Mouse (Mus musculus): Measurements from ENCODE around the gene Ttc30a2. TPM values are rescaled to one million over a fixed set of nuclear protein-coding genes. Genes with fewer than 3 reads are reported as not detected.
"Not testable (repeated sequence)": the region's sequence is repeated elsewhere in the genome, so short reads cannot be mapped to it uniquely, and the experiment has no call there.

The Ttc30a2 gene
- polyA plus RNA-seq (2015; fragmentation: Nextera tagmentation; extraction: Ambion mirVana) = 0.77 and 1.1 TPM in 2 replicates

- peak within 1 kb of the TSS; percentile 27; the same call in 1 of the 2 replicates for H3K4me2 ChIP-seq (ENCODE audit: low read length)
- 0 out of 2 replicates have a peak, but pooled peaks have one; percentile 40 for ATAC-seq
- H3K9ac ChIP-seq (ENCODE audit: low read depth, low read length); H3K27ac ChIP-seq (ENCODE audit: low read depth, low read length); H3K27me3 ChIP-seq (replicated peaks; ENCODE audit: control insufficient read depth, insufficient read depth, low read length); H3K36me3 ChIP-seq (ENCODE audit: control insufficient read depth, insufficient read depth, low read length); H3K4me1 ChIP-seq (ENCODE audit: control insufficient read depth, insufficient read depth, low read depth, low read length); H3K9me3 ChIP-seq (ENCODE audit: control insufficient read depth, low read length); H3K4me3 ChIP-seq (ENCODE audit: low read length): not testable (repeated sequence)
- 29% methylated on average over 14 of the region's 24 CpGs for WGBS
Measured at GRCm38 (mm10) chr2:75977752-75978368, at the start of gene Ttc30a2. Gene Ttc30a2 (minus strand): TSS chr2:75978170.

- no peak overlapping the region for H3K4me2 ChIP-seq (ENCODE audit: low read length)
- 6% methylated on average over 7 of the region's 7 CpGs for WGBS
- no peak overlapping the region; the same call in 1 of the 2 replicates for H3K27ac ChIP-seq (ENCODE audit: low read depth, low read length)
- H3K36me3 ChIP-seq (ENCODE audit: control insufficient read depth, insufficient read depth, low read length) = no peaks in the 10 kb centered on the region
- no peaks in the 10 kb centered on the region; the same call in 1 of the 2 replicates for H3K4me1 ChIP-seq (ENCODE audit: control insufficient read depth, insufficient read depth, low read depth, low read length)
- H3K9me3 ChIP-seq (ENCODE audit: control insufficient read depth, low read length) = no peaks in the 10 kb centered on the region
- peak; percentile 86 for ATAC-seq
- no peaks in the 10 kb centered on the region for H3K27me3 ChIP-seq (replicated peaks; ENCODE audit: control insufficient read depth, insufficient read depth, low read length)
- H3K9ac ChIP-seq (ENCODE audit: low read depth, low read length) = no peak overlapping the region
- no peak overlapping the region for H3K4me3 ChIP-seq (ENCODE audit: low read length)
Measured at GRCm38 (mm10) chr2:76016890-76017289, 38.9 kb upstream of the Ttc30a2 start.

DNA sequence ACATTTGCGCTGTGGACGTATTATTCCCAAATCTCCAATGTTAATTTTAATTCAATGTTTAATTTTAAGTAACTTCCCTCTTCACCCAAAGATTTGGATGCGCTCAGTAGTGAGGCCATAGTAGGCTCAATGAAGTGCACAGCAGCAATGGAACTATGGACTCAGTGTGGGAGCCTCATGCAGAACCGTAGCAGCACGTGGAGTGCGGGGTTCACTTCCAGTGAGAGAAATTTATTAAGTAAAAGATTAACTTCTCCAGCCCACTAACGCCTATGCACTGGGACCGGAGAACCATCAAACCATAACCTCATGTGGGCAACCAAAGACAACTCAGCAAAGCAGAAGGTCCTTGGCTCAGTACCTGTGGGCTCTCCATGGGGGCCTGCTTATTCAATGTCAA, 38.2 kb upstream of the Ttc30a2 start:
- 77% methylated on average over 8 of the region's 8 CpGs for WGBS
- Histone ChIP-seq H3K9ac (ENCODE audit: low read depth, low read length) (no peak overlapping the region), H3K4me2 (ENCODE audit: low read length) (no peak overlapping the region), H3K27ac (ENCODE audit: low read depth, low read length) (no peak overlapping the region), H3K27me3 (replicated peaks; ENCODE audit: control insufficient read depth, insufficient read depth, low read length) (no peaks in the 10 kb centered on the region), H3K4me1 (ENCODE audit: control insufficient read depth, insufficient read depth, low read depth, low read length) (no peaks in the 10 kb centered on the region; the same call in 1 of the 2 replicates), H3K9me3 (ENCODE audit: control insufficient read depth, low read length) (no peaks in the 10 kb centered on the region), H3K4me3 (ENCODE audit: low read length) (no peak overlapping the region), H3K36me3 (ENCODE audit: control insufficient read depth, insufficient read depth, low read length) (no peaks in the 10 kb centered on the region)
- ATAC-seq = no peak

- no peak overlapping the region for H3K4me3 ChIP-seq (ENCODE audit: low read length)
- no peaks in the 10 kb centered on the region for H3K36me3 ChIP-seq (ENCODE audit: control insufficient read depth, insufficient read depth, low read length)
- no peaks in the 10 kb centered on the region; the same call in 1 of the 2 replicates for H3K4me1 ChIP-seq (ENCODE audit: control insufficient read depth, insufficient read depth, low read depth, low read length)
- no peak overlapping the region for H3K9ac ChIP-seq (ENCODE audit: low read depth, low read length)
- H3K27me3 ChIP-seq (replicated peaks; ENCODE audit: control insufficient read depth, insufficient read depth, low read length) = no peaks in the 10 kb centered on the region
- 92% methylated on average over 7 of the region's 7 CpGs for WGBS
- H3K9me3 ChIP-seq (ENCODE audit: control insufficient read depth, low read length) = no peaks in the 10 kb centered on the region
- no peak overlapping the region for H3K27ac ChIP-seq (ENCODE audit: low read depth, low read length)
- H3K4me2 ChIP-seq (ENCODE audit: low read length) = no peak overlapping the region
- no peak for ATAC-seq
Measured at GRCm38 (mm10) chr2:76015460-76015859, 37.5 kb upstream of the Ttc30a2 start.

DNA sequence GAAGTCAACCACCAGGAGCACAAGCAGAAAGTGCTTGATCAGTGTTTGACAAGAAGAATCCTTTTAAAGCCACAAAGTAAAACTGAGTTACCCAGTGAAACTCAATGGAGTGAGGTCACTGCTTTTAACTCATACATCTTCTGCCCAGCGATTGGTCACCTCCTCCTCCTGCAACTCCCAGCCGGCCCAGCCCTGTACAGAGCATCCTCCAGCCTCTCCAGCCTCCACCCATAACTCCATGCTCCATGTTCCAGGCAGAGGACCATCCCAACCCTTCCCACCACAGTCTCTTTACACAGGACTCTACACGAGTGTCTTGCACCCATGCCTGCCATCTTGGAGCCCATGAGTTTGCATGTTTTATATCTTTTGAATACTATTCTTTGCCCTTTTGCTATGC, 36.7 kb upstream of the Ttc30a2 start:
- ATAC-seq = no peak
- no peaks in the 10 kb centered on the region for H3K9me3 ChIP-seq (ENCODE audit: control insufficient read depth, low read length)
- no peaks in the 10 kb centered on the region; the same call in 1 of the 2 replicates for H3K4me1 ChIP-seq (ENCODE audit: control insufficient read depth, insufficient read depth, low read depth, low read length)
- no peak overlapping the region for H3K4me3 ChIP-seq (ENCODE audit: low read length)
- 87% methylated on average over 3 of the region's 3 CpGs for WGBS
- no peaks in the 10 kb centered on the region for H3K36me3 ChIP-seq (ENCODE audit: control insufficient read depth, insufficient read depth, low read length)
- no peaks in the 10 kb centered on the region for H3K27me3 ChIP-seq (replicated peaks; ENCODE audit: control insufficient read depth, insufficient read depth, low read length)
- H3K9ac ChIP-seq (ENCODE audit: low read depth, low read length) = no peak overlapping the region
- H3K27ac ChIP-seq (ENCODE audit: low read depth, low read length) = no peak overlapping the region
- no peak overlapping the region for H3K4me2 ChIP-seq (ENCODE audit: low read length)

GRCm38 (mm10) chr2:76006194-76006593, 28.2 kb upstream of the Ttc30a2 start:
- Histone ChIP-seq H3K4me3 (ENCODE audit: low read length) (no peak overlapping the region), H3K36me3 (ENCODE audit: control insufficient read depth, insufficient read depth, low read length) (no peaks in the 10 kb centered on the region), H3K27ac (ENCODE audit: low read depth, low read length) (no peak overlapping the region), H3K4me1 (ENCODE audit: control insufficient read depth, insufficient read depth, low read depth, low read length) (no peaks in the 10 kb centered on the region; the same call in 1 of the 2 replicates), H3K9ac (ENCODE audit: low read depth, low read length) (no peak overlapping the region), H3K9me3 (ENCODE audit: control insufficient read depth, low read length) (no peaks in the 10 kb centered on the region), H3K4me2 (ENCODE audit: low read length) (no peak overlapping the region), H3K27me3 (replicated peaks; ENCODE audit: control insufficient read depth, insufficient read depth, low read length) (no peaks in the 10 kb centered on the region)
- 25% methylated on average over 4 of the region's 4 CpGs for WGBS
- ATAC-seq = no peak

GRCm38 (mm10) chr2:76002899-76003298, 24.9 kb upstream of the Ttc30a2 start:
- WGBS = 40% methylated on average over 9 of the region's 9 CpGs
- Histone ChIP-seq H3K4me2 (ENCODE audit: low read length) (no peak overlapping the region), H3K9ac (ENCODE audit: low read depth, low read length) (no peak overlapping the region), H3K4me1 (ENCODE audit: control insufficient read depth, insufficient read depth, low read depth, low read length) (peaks cover 3% of the 10 kb centered on the region), H3K27me3 (replicated peaks; ENCODE audit: control insufficient read depth, insufficient read depth, low read length) (no peaks in the 10 kb centered on the region), H3K36me3 (ENCODE audit: control insufficient read depth, insufficient read depth, low read length) (no peaks in the 10 kb centered on the region), H3K4me3 (ENCODE audit: low read length) (no peak overlapping the region), H3K27ac (ENCODE audit: low read depth, low read length) (no peak overlapping the region), H3K9me3 (ENCODE audit: control insufficient read depth, low read length) (no peaks in the 10 kb centered on the region)
- ATAC-seq = no peak

DNA sequence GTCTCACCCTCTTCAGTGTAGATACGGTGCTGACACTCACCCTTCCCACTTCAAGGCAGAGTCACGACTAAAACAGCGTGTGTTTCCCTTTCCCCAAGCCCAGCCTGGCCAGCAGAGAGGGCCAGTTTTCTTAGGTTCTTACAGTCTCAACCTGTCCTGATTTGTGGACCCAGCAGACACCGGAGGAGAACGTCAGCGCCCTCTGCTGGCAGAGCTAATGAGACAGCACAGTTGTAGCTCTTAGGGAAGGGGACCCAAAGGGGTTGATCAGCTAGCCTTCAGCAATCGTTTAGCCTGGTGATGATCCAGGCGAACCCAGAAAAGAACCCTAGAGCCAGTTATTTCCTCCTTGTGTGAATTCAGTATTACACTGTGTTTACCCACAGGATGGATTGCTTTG, 23.4 kb upstream of the Ttc30a2 start:
- Histone ChIP-seq H3K9ac (ENCODE audit: low read depth, low read length) (no peak overlapping the region), H3K4me2 (ENCODE audit: low read length) (no peak overlapping the region), H3K27ac (ENCODE audit: low read depth, low read length) (no peak overlapping the region), H3K9me3 (ENCODE audit: control insufficient read depth, low read length) (no peaks in the 10 kb centered on the region), H3K4me1 (ENCODE audit: control insufficient read depth, insufficient read depth, low read depth, low read length) (peaks cover 3% of the 10 kb centered on the region), H3K27me3 (replicated peaks; ENCODE audit: control insufficient read depth, insufficient read depth, low read length) (no peaks in the 10 kb centered on the region), H3K36me3 (ENCODE audit: control insufficient read depth, insufficient read depth, low read length) (no peaks in the 10 kb centered on the region), H3K4me3 (ENCODE audit: low read length) (no peak overlapping the region)
- no peak for ATAC-seq
- 43% methylated on average over 8 of the region's 8 CpGs for WGBS

- Histone ChIP-seq H3K27me3 (replicated peaks; ENCODE audit: control insufficient read depth, insufficient read depth, low read length) (no peaks in the 10 kb centered on the region), H3K36me3 (ENCODE audit: control insufficient read depth, insufficient read depth, low read length) (no peaks in the 10 kb centered on the region), H3K4me2 (ENCODE audit: low read length) (no peak overlapping the region), H3K9me3 (ENCODE audit: control insufficient read depth, low read length) (no peaks in the 10 kb centered on the region), H3K27ac (ENCODE audit: low read depth, low read length) (no peak overlapping the region), H3K4me3 (ENCODE audit: low read length) (no peak overlapping the region), H3K9ac (ENCODE audit: low read depth, low read length) (no peak overlapping the region; the same call in 1 of the 2 replicates), H3K4me1 (ENCODE audit: control insufficient read depth, insufficient read depth, low read depth, low read length) (peaks cover 3% of the 10 kb centered on the region)
- ATAC-seq = no peak
- 45% methylated on average over 12 of the region's 12 CpGs for WGBS
Measured at GRCm38 (mm10) chr2:75999636-76000035, 21.7 kb upstream of the Ttc30a2 start.

All from hindbrain, embryonic 16.5 days (tissue).